Mouse (Mus musculus): Measurements from ENCODE around the gene Arih2.
"Not testable (repeated sequence)": the region's sequence is repeated elsewhere in the genome, so short reads cannot be mapped to it uniquely, and the experiment has no call there.

Gene Arih2

DNA sequence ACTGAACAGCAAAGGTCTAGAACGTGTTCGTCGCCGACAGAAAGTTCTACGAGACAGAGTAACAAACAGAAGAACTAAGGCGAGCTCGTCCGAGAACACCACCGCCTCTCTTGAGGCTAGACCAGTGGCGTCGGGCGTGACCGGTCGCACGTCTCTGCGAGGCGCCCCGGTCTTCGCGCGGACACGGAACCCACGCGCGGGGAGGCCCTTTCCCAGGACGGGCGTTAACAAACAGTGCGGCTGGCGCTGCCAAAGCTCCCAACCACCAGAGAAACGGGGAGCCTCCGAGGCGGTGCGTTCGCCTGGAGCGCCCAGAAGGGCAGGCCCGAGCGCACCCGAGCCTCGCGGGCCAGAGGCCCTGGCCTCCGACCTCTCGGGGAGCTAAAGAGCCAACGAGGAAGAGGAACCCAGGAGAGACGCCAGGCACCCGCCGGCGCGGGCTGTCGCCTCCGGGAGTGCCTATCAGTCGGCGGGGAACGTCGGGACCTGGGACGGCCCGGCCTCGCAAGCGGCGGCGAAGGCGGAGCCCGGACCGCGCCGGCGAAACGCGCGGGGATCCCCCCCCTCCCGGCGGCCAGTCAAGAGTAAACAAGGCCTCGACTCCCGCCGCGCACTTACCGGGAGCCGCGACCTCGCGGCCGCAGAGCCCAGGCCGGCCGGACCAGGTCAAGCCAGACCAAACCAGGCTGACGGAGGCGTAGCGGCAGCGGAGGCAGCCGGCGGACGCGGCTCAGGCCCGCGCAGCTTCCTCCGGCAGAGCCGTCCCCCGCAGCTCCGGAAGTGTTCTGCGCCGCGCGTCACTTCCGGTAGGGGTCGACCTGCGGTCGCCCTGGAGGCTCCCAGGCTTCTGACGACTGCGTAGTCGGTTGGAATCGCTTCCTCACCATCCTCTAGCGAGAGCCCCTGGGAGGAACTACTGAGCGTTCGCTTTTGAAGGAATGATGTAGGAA lies at the start of gene Arih2:
Gene Arih2 (minus strand): TSS at position 776 of the 950 bp plus-strand sequence.
- DNase-seq: peak; percentile 92 to 94

GRCm38 (mm10) chr9:108694533-108694932 lies 45.3 kb upstream of the Arih2 start:
- DNase-seq: no peak

- no peak for DNase-seq
These were observed 44.8 kb upstream of the Arih2 start for GRCm38 (mm10) chr9:108693946-108694345.

GRCm38 (mm10) chr9:108692226-108693041 lies 43.2 kb upstream of the Arih2 start:
- DNase-seq: peak; percentile 52 to 57

- peak; percentile 68 to 77 for DNase-seq
These were observed 42.6 kb upstream of the Arih2 start for GRCm38 (mm10) chr9:108691846-108692225.

DNA sequence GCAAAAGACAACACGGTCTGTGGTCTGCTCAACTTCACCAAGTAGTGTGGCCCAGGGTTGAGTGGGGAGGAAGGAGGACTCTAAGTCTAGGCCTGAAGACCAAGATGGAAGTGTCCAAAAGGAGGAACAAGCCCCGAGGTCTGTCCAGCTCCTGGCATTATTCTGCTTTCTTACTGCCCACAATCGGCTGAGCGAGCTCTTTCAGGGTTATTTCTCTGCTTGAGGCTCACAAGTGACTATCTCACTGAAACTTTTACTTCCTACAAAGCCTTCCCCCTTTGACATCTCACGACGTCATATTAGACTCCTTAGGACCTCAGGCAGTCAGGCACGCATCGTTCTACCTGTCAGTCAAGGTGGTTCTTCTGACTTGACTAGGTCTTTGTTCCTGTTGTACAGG lies 42.2 kb upstream of the Arih2 start:
- no peak for DNase-seq

- no peak for DNase-seq
These were observed 41.7 kb upstream of the Arih2 start for GRCm38 (mm10) chr9:108690914-108691313.

- no peak for DNase-seq
These were observed 40.8 kb upstream of the Arih2 start for GRCm38 (mm10) chr9:108689993-108690392.

GRCm38 (mm10) chr9:108689106-108689505 lies 39.9 kb upstream of the Arih2 start, which contains the start of gene Prkar2a:
Prkar2a (plus strand) TSS chr9:108689314.
- no peak for DNase-seq

GRCm38 (mm10) chr9:108688451-108688850 lies 39.3 kb upstream of the Arih2 start:
- no peak for DNase-seq

DNA sequence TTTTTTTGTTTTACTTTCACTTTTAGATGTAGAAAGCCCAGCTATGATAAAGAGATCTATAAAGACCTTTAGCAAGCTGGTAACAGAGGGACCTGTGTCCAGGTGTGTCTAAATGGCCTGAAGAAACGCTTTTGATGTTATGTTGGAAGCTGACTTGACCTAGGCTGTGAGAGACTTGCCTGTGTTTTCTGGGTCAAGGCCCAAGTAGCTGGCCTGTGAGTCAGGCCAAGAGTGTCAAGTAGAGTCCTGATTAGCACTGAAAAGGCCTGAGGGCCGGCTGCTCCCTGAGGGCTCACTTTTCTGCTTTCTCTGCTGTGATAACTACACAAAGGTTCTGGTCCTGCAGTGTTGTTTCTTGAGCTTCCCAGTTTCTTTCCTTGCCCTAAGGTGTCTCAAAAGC lies 38.5 kb upstream of the Arih2 start:
- no peak for DNase-seq

- no peak for DNase-seq
These were observed 38.0 kb upstream of the Arih2 start for GRCm38 (mm10) chr9:108687181-108687580.

DNA sequence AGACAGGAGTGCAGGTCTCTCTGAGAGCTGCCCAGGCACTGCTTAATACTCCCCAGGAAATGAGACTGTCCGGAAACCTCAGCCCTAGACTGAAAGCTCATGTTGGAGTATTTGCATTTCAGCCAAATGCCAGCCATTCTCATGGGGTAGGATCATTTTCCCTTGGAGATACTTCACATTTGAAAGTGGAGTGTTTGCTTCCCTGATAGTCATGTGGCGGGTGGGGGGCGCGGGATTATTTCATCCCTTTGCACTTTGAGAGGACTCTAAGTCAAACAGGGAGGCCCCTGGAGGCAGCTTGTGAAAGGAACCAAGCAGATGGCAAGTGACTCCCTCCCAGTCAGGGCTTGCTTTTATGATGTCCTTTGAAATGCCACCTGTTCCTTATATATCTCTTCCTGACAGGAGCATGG lies 37.3 kb upstream of the Arih2 start:
- DNase-seq: no peak

- DNase-seq: no peak
These were observed 30.8 kb upstream of the Arih2 start for GRCm38 (mm10) chr9:108680026-108680425.

GRCm38 (mm10) chr9:108673151-108673550 lies 24.0 kb upstream of the Arih2 start:
- DNase-seq: peak; percentile 61 to 70

DNA sequence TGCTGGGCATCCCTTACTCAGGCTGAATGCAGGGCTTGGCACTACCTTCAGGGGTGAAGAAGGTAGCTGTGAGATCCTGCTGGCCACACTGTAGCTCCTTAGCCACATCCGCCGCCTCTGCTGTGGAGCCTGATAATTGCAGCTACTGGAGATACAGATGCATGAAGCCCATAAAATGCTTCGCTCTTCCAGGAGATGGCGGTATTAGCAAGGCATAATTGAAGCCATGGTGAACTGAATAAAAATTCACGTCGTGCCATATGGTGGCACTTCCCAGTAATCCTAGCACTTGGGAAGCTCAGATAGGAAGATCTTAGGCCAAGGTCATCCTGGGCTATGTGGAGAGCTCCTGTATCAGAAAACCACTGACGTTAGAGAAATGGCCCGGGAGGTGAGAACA lies 20.7 kb upstream of the Arih2 start:
- DNase-seq: no peak

GRCm38 (mm10) chr9:108662660-108663059 lies 13.5 kb upstream of the Arih2 start:
- DNase-seq: no peak

DNA sequence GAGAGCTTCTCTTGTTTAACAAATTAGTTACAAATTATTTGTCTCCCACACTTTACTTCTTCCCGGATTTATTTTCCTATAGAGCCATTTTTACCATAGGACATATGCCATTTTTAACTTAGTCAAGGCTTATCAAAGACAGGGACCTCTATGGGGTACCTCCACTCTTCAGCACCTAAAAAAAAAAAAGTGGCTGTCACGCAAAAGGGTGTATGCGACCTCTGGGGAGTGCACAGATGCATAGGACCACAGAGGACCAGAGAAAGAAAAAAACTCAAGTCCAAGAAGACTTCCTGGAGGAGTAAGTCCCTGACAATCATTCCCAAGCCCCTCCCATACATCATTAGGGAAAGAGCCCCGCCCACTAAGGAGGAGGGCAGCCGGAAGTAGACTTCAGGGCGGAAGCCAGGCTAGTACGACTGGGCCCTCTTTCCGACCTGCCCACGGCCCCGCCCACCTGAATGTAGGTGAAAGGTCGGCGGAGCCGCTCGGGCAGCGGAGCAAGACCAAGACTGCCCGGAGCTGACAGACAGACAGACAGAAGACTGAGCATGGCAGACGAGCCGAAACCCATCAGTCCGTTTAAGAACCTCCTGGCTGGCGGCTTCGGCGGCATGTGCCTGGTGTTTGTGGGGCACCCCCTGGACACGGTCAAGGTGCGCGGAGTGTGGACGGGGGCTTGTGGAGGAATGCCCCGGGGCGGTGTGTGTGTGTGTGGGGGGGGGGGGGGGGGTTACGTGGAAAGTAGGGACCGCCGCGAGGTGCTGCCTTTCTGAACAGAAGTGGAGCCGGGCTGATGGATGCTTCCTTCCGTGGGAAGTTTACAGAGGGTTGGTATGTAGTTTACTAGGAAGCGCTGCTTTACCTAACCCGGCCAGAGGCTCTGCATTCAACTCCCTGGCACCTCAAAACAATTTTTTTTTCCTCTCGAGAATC lies 12.8 kb upstream of the Arih2 start, which contains the start of gene Slc25a20:
Gene Slc25a20 (plus strand): TSS at position 412 of the 936 bp plus-strand sequence.
- peak; percentile 83 to 85 for DNase-seq

DNA sequence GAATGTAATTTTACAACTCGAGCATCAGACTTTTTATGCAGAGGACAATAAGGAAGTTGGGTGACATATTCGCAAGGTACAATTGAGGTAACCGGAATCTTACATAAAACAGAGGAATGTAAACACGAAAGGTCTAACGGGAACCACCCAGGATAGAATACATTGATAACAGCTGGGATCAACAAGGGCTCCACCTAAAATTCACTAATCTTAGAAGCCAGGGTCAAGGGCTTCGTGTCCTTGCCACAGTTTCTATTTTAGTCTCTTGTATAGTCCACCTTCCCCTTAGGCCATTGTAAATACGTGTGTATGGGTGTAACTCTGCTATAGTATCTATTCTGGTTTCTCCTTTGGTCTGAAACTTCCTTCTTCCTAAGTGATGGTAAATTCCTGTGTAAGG lies 6.7 kb upstream of the Arih2 start:
- not testable (repeated sequence) for DNase-seq

DNA sequence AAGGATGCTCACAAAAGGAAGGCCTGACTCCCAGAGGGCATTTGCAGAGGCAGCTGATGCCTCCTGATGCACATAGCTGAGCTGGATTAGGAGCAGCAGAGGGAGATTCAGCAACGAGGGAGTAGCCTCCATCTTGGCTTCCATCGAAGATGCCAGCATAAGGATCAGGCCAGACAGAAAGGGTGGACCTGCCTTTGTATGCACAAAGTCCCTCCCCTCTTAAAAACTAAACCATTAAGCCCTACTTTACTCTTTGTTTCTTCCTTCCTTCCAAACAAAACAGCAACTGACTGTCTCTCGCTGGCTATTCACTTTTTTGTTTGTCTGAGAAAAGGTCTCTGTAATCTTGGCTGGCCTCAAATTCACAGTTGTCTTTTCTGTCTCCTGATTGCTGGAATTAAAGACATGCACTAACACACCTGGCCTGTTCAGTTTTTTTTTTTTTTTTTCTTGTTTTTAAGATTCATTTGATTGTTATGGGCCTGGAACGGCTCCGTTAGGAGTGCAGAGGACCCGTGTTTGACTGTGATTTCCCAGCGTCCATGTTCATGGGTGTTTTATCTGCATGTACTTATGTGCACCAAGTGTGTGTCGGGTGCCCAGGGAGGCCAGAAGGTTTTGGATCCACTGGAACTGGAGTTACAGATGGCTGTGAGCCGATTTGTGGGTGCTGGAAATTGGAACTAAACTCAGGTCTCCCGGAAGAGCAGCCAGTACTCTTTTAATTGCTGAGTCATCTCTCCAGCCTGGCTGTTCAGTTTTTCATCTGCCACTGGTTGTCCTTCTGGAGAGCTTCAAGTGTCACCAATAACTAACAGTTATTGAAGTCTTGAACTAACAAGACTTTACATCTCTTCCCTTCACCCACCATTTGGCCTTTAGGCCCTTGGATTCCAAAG lies 5.6 kb upstream of the Arih2 start:
- DNase-seq: no peak

All from B cell, adult 2 months (primary cell).